Mouse (Mus musculus) midbrain, embryonic 12.5 days (tissue): ENCODE measurements around the gene Serpinb5. TPM values are rescaled to one million over a fixed set of nuclear protein-coding genes. Genes with fewer than 3 reads are reported as not detected.

Source experiments
- ATAC-seq: fragments of 200-750 bp; cut with Nextera tagmentation; 2 replicates; pipeline ENCODE4 v1.8.0; 2017; ENCODE audit warnings: low read depth, moderate TSS enrichment, moderate library complexity; ENCODE audit not compliant: low FRiP score
- H3K27ac ChIP-seq: fragments of 300-500 bp; sonication (generic); replicated peaks from 2 replicates; pipeline ENCODE4 v1.5.1; 2016; ENCODE audit warnings: mild to moderate bottlenecking
- H3K27me3 ChIP-seq: fragments of 300-500 bp; sonication (generic); 2 replicates; pipeline ENCODE4 v1.6.1; 2016; ENCODE audit warnings: mild to moderate bottlenecking
- H3K36me3 ChIP-seq: fragments of 300-500 bp; sonication (generic); 2 replicates; pipeline ENCODE4 v1.6.1; 2016
- H3K4me1 ChIP-seq: fragments of 300-500 bp; sonication (generic); 2 replicates; pipeline ENCODE4 v1.6.1; 2016
- H3K4me2 ChIP-seq: fragments of 300-500 bp; sonication (generic); replicated peaks from 2 replicates; pipeline ENCODE4 v1.6.1; 2016; ENCODE audit warnings: mild to moderate bottlenecking, moderate library complexity
- H3K4me3 ChIP-seq: fragments of 300-500 bp; sonication (generic); 2 replicates; pipeline ENCODE4 v1.5.1; 2016; ENCODE audit warnings: mild to moderate bottlenecking
- H3K9ac ChIP-seq: fragments of 300-500 bp; sonication (generic); replicated peaks from 2 replicates; pipeline ENCODE4 v1.6.1; 2016; ENCODE audit warnings: mild to moderate bottlenecking, moderate library complexity
- H3K9me3 ChIP-seq: fragments of 300-500 bp; sonication (generic); 2 replicates; pipeline ENCODE4 v1.6.1; 2016; ENCODE audit warnings: mild to moderate bottlenecking
- WGBS: fragments of 180-500 bp; shearing (Covaris S2); methylation state at CpG from one replicate; pipeline ENCODE4 v1.1.7; 2016; 5-methylcytosine and 5-hydroxymethylcytosine counted together
- polyA plus RNA-seq: library from polyadenylated mRNA; unstranded; fragments of >200 nt; fragmentation: Nextera tagmentation; extraction: Ambion mirVana; gene quantifications from 2 replicates; pipeline ENCODE4 v1.2.1, GENCODE M21; 2016

Serpinb5 gene
- not detected in 2 replicates for polyA plus RNA-seq

- no peak for ATAC-seq
- H3K27me3 ChIP-seq = no peaks in the 10 kb centered on the region
- no peaks in the 10 kb centered on the region for H3K9me3 ChIP-seq
- no peak within 1 kb of the TSS for H3K9ac ChIP-seq
- H3K4me1 ChIP-seq = no peaks in the 10 kb centered on the region
- H3K4me2 ChIP-seq = no peak within 1 kb of the TSS
- H3K36me3 ChIP-seq = no peaks in the 10 kb centered on the region
- WGBS = 63% methylated on average over 8 of the region's 8 CpGs
- no peak within 1 kb of the TSS for H3K27ac ChIP-seq
- no peak within 1 kb of the TSS for H3K4me3 ChIP-seq
Measured at GRCm38 (mm10) chr1:106860847-106861246, at the start of gene Serpinb5. Gene Serpinb5 (plus strand): TSS chr1:106861173.

DNA sequence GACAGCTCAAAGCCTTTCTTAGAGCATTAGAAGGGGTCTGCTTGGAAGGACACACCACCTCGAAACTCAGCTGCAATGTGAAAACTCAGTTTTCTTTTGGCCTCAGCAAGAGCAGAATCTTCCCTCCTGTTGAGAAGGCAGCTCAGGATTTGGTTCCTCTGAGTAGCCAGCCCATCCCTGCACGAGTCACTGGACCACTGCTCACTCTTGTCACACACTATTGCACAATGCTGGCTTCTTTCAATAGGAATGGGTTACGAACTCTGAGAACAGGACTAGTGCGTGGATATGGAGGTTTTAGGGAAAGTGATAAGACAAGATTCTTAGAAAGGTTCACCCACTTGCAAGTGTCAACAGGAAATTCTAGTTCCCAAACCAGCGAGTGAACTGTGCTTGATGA lies 46.1 kb upstream of the Serpinb5 start:
- Histone ChIP-seq H3K27ac (no peak overlapping the region), H3K4me3 (no peak overlapping the region), H3K4me2 (no peak overlapping the region), H3K36me3 (no peaks in the 10 kb centered on the region), H3K9ac (no peak overlapping the region), H3K27me3 (no peaks in the 10 kb centered on the region), H3K4me1 (no peaks in the 10 kb centered on the region), H3K9me3 (no peaks in the 10 kb centered on the region)
- no peak for ATAC-seq
- 70% methylated on average over 5 of the region's 5 CpGs for WGBS

DNA sequence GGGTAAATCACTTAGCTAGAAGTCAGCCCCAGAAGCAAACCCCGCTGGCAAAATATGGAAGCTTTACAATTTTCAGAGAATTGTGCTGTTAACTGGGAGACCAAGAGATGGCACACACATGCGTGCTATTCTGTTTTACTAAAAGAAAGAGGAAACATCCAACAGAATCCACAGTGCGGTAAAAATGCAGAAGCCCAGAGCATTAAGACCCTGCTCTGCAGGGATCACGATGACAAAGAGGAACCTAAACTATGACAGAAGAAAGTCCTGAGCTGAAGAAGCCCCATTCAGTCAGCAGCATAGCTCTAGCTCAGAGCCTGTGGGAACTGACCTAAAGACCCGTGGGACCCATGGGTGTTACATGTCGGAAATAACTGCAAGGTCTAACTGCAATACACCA lies 45.7 kb upstream of the Serpinb5 start:
- Histone ChIP-seq H3K9me3 (no peaks in the 10 kb centered on the region), H3K27ac (no peak overlapping the region), H3K27me3 (no peaks in the 10 kb centered on the region), H3K4me1 (no peaks in the 10 kb centered on the region), H3K4me2 (no peak overlapping the region), H3K36me3 (no peaks in the 10 kb centered on the region), H3K9ac (no peak overlapping the region), H3K4me3 (no peak overlapping the region)
- ATAC-seq = no peak
- WGBS = 79% methylated on average over 6 of the region's 6 CpGs

- 87% methylated on average over 11 of the region's 11 CpGs for WGBS
Measured at GRCm38 (mm10) chr1:106816766-106817165, 44.2 kb upstream of the Serpinb5 start.

GRCm38 (mm10) chr1:106818323-106818722 lies 42.6 kb upstream of the Serpinb5 start:
- no peak for ATAC-seq
- H3K4me1 ChIP-seq = no peaks in the 10 kb centered on the region
- no peaks in the 10 kb centered on the region for H3K9me3 ChIP-seq
- no peak overlapping the region for H3K4me2 ChIP-seq
- WGBS = 29% methylated on average over 4 of the region's 4 CpGs
- no peaks in the 10 kb centered on the region for H3K27me3 ChIP-seq
- H3K36me3 ChIP-seq = no peaks in the 10 kb centered on the region
- H3K4me3 ChIP-seq = no peak overlapping the region
- H3K27ac ChIP-seq = no peak overlapping the region
- H3K9ac ChIP-seq = no peak overlapping the region

More at GRCm38 (mm10) chr1:106816766-106817165, 44.2 kb upstream of the Serpinb5 start:
- Histone ChIP-seq H3K36me3 (no peaks in the 10 kb centered on the region), H3K4me3 (no peak overlapping the region), H3K27ac (no peak overlapping the region), H3K4me1 (no peaks in the 10 kb centered on the region), H3K9ac (no peak overlapping the region), H3K27me3 (no peaks in the 10 kb centered on the region), H3K9me3 (no peaks in the 10 kb centered on the region), H3K4me2 (no peak overlapping the region)
- ATAC-seq = no peak

- H3K36me3 ChIP-seq = no peaks in the 10 kb centered on the region
- no peaks in the 10 kb centered on the region for H3K9me3 ChIP-seq
- no peaks in the 10 kb centered on the region for H3K27me3 ChIP-seq
- WGBS = 92% methylated on average over 3 of the region's 3 CpGs
- no peak overlapping the region for H3K27ac ChIP-seq
- H3K4me3 ChIP-seq = no peak overlapping the region
- no peaks in the 10 kb centered on the region for H3K4me1 ChIP-seq
- no peak overlapping the region for H3K4me2 ChIP-seq
- no peak for ATAC-seq
- H3K9ac ChIP-seq = no peak overlapping the region
Measured at GRCm38 (mm10) chr1:106822297-106822696, 38.7 kb upstream of the Serpinb5 start.

GRCm38 (mm10) chr1:106828784-106829183 lies 32.2 kb upstream of the Serpinb5 start:
- 82% methylated on average over 4 of the region's 4 CpGs for WGBS
- no peak overlapping the region for H3K4me2 ChIP-seq
- no peaks in the 10 kb centered on the region for H3K4me1 ChIP-seq
- no peak overlapping the region for H3K9ac ChIP-seq
- H3K36me3 ChIP-seq = no peaks in the 10 kb centered on the region
- no peaks in the 10 kb centered on the region for H3K27me3 ChIP-seq
- no peak for ATAC-seq
- H3K27ac ChIP-seq = no peak overlapping the region
- H3K9me3 ChIP-seq = no peaks in the 10 kb centered on the region
- H3K4me3 ChIP-seq = no peak overlapping the region

DNA sequence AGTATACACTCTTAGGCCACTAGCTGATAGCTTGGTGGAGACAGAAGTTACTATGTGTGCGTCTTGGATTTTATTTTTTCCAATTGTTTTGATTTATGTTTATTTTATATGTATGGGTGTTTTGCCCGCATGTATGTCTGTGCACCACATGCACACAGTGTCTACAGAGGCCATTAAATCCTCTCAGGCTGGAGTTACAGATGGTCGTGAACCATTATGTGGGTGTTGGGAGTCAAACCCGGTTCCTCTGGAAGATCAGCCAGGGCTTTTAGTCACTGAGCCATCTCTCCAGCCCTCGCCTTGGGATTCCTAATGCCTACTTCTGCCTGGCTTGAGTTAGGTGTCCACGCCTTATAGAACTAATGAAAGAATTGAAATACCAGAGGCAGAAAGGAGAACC lies 4.6 kb downstream of the Serpinb5 start:
- no peak overlapping the region for H3K4me2 ChIP-seq

GRCm38 (mm10) chr1:106866029-106866428 lies 5.1 kb downstream of the Serpinb5 start:
- Histone ChIP-seq H3K36me3 (no peaks in the 10 kb centered on the region), H3K9me3 (no peaks in the 10 kb centered on the region), H3K27me3 (no peaks in the 10 kb centered on the region), H3K27ac (no peak overlapping the region), H3K4me2 (no peak overlapping the region), H3K4me3 (no peak overlapping the region), H3K9ac (no peak overlapping the region), H3K4me1 (no peaks in the 10 kb centered on the region)
- no peak for ATAC-seq
- 89% methylated on average over 5 of the region's 5 CpGs for WGBS

More for the DNA sequence above, 4.6 kb downstream of the Serpinb5 start:
- H3K4me1 ChIP-seq = no peaks in the 10 kb centered on the region
- no peak overlapping the region for H3K9ac ChIP-seq
- WGBS = 91% methylated on average over 6 of the region's 6 CpGs
- H3K4me3 ChIP-seq = no peak overlapping the region
- H3K27ac ChIP-seq = no peak overlapping the region
- ATAC-seq = no peak
- no peaks in the 10 kb centered on the region for H3K36me3 ChIP-seq
- no peaks in the 10 kb centered on the region for H3K27me3 ChIP-seq
- H3K9me3 ChIP-seq = no peaks in the 10 kb centered on the region

DNA sequence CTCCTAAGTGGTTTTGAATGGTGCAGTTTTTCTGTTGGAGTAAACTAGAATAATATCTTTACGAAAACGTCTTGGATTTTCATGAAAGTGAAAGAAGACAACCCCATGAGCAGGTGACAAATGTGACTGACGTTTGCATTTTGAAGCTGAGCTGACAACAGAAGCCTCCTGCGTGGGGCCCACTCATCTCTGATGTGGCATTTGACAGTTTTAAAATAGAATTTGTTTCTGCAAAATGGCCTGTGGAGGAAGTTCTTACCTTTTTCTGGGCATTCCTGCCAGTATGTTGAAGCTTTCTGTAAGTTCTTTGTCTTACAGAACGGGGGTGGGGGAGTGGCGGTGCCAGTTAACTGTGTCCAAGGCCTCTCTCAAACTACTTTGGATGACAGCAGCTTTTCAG lies 5.8 kb downstream of the Serpinb5 start:
- H3K4me1 ChIP-seq = no peaks in the 10 kb centered on the region
- ATAC-seq = no peak
- H3K27me3 ChIP-seq = no peaks in the 10 kb centered on the region
- H3K36me3 ChIP-seq = no peaks in the 10 kb centered on the region
- H3K27ac ChIP-seq = no peak overlapping the region
- 83% methylated on average over 6 of the region's 6 CpGs for WGBS
- H3K4me3 ChIP-seq = no peak overlapping the region
- no peaks in the 10 kb centered on the region for H3K9me3 ChIP-seq
- no peak overlapping the region for H3K4me2 ChIP-seq
- H3K9ac ChIP-seq = no peak overlapping the region

GRCm38 (mm10) chr1:106869986-106870385 lies 9.0 kb downstream of the Serpinb5 start:
- Histone ChIP-seq H3K9me3 (no peaks in the 10 kb centered on the region), H3K4me3 (no peak overlapping the region), H3K4me2 (no peak overlapping the region), H3K4me1 (no peaks in the 10 kb centered on the region), H3K9ac (no peak overlapping the region), H3K36me3 (no peaks in the 10 kb centered on the region), H3K27ac (no peak overlapping the region), H3K27me3 (no peaks in the 10 kb centered on the region)
- ATAC-seq = no peak

DNA sequence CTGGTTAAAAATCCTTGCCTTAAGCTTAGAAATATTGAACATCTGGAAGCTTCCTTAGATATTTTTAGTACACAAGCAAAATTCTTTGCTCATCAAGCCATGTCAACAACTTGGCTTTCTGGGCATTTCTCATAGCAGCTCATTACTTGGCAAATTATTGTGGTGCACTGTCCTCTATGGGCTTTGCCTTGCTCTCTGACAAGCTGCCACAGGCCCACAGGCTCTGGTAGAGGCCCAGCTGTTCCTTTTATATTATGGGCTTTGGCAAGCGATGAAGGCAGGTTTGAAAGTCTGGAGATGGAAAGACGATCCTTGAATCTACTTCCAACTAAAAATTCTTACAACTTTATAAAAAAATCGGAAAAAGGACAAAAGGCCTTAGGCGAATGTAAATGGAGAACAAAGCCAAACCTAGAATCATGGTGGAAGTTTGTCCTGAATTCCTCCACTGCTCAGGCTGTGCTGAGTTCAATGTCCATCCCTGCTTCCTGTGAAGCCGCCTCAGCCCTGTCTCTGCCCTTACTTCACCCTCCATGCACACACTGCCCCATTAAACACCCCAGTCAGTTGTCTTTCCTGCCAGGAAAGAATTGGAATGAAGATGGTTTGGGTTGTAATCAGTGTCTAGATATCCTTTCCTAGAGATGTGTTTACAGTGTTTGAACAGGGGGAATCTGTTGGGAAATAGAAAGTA lies 14.4 kb downstream of the Serpinb5 start:
- no peaks in the 10 kb centered on the region for H3K9me3 ChIP-seq
- 88% methylated on average over 5 of the region's 5 CpGs for WGBS
- no peak overlapping the region for H3K27ac ChIP-seq
- H3K4me2 ChIP-seq = no peak overlapping the region
- ATAC-seq = no peak
- H3K9ac ChIP-seq = no peak overlapping the region
- no peaks in the 10 kb centered on the region for H3K27me3 ChIP-seq
- H3K4me3 ChIP-seq = no peak overlapping the region
- no peaks in the 10 kb centered on the region for H3K4me1 ChIP-seq
- H3K36me3 ChIP-seq = no peaks in the 10 kb centered on the region

DNA sequence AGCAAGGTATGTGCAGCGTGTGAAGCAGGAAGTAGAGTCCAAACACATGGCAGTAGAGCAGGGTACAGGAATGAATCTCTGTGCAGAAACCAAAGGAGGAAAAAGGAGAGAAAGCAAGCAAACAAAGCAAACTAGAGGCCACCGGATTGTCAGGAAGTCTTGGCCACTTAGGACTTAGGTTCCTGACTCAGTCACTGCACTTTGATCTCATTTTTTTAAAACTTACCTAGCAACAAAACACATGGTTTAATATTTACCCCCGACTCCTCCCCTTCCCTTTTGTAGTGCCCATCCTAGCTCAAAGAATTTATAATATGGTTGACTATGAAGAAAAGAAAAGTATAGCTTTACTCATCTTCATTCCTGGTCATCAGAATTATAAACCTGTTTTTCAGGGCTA lies 15.2 kb downstream of the Serpinb5 start:
- no peaks in the 10 kb centered on the region for H3K9me3 ChIP-seq
- 80% methylated on average over 3 of the region's 3 CpGs for WGBS
- no peaks in the 10 kb centered on the region for H3K36me3 ChIP-seq
- H3K4me2 ChIP-seq = no peak overlapping the region
- H3K27me3 ChIP-seq = no peaks in the 10 kb centered on the region
- no peak for ATAC-seq
- H3K4me1 ChIP-seq = no peaks in the 10 kb centered on the region
- H3K4me3 ChIP-seq = no peak overlapping the region
- H3K9ac ChIP-seq = no peak overlapping the region
- no peak overlapping the region for H3K27ac ChIP-seq
